Mouse (Mus musculus) embryo, embryonic 10.5 days (tissue): ENCODE results near the gene Csnk1g2.

ENCODE experiments used
- DNase-seq: peaks from one replicate; pipeline ENCODE4 v3.0.0-alpha.2; 2015; ENCODE audit warnings: low spot score

The Csnk1g2 gene

DNA sequence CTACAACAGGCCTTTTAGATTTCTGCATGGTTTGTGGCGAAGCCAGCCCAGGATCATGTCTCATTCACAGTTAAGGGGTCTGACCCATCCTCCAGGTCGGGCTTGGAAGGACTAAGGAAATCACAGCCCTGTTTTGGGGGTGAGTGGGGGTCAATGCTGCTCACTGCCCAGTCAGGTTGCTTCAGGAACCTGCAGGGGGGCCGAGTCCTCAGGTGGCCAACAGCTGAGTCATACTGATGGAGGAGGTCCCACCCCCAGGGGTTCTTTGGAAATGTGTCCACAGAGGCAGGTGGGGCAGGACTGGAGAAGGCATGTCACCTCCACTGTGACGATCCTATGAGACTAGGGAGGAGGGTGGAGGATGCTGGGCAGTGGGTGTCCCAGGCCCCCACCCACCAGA lies 42.8 kb downstream of the Csnk1g2 start:
- no peak for DNase-seq

DNA sequence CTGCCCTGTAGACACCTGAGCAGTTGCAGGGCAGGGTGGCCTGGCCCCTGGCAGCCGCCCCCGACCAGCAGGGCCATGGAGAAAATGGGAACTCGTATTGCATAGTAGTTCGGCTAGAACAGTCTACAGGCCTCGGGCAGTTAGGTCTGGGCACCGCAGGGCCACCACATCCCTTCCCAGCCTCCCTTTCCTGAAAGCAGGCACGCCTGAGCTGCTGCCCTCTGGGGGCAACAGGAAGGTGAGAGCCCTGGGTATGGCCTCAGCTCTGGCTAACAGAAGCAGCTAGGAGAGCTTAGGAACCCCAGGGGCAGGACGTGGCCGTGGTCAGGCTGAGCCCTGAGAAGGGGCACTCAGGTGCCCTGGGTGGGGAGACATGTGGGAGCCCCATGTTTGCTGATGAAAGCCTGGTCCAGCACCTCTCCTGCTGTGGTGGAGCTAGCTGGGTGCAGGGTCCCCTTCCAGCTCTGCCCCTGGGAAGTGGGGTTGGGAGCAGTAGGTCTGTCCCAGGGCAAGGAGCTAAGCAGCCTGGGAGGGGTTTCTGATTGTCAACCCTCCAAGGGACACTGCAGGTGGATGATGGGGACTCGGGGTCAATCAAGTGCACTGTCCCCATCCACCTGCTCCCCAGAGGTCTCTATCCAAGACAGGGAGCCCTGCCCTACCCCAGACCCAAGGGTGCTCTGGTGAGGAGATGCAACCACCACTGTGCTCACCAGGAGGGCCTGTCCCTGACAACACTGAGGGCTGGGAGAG lies 43.5 kb downstream of the Csnk1g2 start:
- DNase-seq: no peak

DNA sequence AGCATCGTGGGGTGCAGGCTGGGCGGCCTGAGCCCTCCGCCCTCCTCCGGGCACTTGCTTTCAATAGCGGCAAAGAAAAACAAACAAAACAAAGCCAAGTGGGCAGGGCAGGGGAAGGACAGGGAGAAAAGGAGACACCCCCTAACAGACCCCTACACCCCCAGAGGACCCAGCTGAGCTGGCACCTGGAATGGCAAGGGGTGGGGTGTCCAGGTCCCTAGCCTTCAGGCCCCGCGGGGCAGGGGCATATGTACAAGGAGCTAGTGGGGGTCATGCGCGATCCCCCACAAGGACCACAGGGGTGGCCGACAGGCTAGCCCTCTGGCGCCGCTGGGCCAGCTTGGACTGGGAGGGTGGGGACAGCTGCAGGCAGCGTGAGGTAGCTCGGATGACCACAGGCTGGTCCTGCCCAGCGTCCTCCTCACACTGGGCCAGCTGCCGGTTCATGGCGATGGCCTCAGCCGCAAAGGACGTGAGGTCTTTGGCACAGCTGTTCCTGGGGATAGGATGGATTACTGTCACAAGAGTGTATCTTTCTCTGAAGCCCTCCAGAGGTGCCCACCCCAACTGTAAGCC lies 44.3 kb downstream of the Csnk1g2 start:
- no peak for DNase-seq

DNA sequence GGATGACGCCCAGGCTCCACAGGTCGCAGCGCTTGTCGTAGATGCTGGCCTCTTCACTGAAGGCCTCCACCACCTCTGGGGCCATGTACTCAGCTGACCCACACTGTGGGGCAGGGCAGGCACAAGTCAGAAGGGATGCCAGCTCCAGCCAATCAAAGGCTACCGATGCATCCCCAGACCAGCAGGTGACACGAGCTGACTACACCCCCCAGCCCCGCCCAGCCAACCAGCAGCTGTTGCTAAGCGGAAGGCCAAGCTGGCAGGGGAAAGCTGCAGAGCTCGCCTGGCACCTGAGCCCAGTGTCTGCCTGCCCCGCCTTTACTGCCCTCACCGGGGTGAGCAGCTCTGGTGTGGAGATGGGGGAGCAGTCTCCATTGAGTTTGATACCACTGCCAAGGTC lies 46.0 kb downstream of the Csnk1g2 start:
- no peak for DNase-seq

DNA sequence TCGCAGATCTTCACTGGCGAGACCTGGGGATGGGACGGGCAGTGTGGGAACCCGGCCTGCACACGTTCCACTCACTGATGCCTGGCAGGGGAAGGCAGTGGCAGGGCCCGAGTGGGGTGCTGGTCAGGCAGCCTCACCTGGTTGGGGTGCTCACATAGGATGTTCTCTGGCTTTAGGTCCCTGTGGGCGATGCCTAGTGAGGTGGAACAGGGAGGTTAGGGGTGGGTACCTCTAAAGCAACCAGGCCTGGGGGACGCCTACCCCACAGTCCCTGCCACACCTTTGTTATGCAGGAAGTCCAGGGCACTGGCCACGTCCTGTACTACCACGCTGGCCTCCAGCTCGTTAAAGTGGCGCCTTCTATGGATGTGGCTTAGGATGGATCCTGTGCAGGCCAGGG lies 46.4 kb downstream of the Csnk1g2 start:
- DNase-seq: no peak

DNA sequence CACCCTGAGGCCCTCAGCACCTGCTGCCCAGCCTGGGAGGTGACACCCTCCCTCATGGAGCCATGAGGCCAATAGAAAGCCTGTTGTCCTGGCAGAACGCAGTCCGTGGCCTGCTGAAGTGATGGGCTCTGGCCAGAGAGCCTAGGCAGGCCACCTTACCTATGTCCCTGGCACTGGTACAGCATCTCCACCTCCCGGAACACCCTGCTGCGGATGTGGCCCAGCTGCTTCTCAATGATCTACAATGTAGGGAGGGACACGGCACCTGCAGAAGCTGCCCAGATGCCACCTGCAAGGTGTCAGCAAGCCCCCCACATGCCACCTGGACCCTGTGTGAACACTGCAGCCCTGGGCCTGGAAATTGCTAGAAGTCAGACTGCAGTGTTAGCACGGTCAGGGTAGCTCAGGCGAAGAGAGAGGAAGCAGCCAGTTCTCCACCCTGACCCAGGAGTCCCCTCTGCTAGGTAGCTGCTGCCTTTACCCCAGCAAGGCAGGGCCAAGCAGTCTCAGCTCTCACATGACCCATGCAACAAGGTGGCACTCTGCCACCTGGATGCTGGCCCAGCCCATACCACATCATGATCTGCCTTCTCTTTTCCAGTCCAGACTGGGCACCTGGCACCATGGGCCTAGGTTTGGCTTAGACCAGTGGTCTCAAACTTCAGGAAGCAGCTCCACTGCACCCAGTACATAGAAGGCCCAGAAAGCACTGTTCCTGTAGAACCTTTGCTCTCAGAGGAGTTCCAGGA lies 47.3 kb downstream of the Csnk1g2 start:
- DNase-seq: no peak

DNA sequence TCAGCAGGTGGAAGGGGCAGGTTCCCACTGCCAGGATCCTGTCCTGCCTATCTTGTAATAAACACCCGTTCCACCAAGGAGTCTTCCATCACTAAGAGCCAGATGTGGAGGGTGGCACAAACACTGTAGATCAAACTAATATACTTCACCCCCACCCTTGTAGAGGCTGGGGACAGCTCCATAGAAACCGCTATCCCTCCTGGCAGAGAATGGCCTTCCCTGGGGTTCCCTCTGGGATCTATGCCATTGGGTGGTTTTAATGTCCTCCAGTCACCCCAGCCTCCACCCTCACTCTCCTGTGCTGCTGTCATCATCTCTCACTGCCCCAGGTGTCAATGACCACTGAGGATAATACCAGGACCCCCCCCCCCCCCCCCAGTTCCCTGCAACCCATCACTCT lies 47.9 kb downstream of the Csnk1g2 start:
- DNase-seq: no peak

DNA sequence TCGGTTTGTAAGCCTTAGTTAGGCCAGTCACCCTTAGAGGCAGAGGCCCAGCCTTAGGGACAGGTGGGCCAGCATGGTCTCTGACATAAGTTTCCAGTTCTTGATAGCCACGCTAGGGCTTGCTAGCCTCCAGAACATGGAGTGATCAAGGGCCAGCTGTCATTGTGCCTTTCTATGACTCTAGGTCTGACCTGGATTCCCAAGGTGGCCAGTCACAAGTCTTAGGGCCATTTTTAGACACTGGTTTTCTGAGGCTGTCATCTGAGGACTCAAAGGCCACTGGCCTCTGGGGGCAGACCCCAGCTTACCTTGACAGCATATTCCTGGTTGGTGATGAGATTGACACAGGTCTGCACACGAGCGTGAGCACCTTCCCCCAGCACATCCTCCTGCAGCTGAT lies 48.6 kb downstream of the Csnk1g2 start:
- no peak for DNase-seq

DNA sequence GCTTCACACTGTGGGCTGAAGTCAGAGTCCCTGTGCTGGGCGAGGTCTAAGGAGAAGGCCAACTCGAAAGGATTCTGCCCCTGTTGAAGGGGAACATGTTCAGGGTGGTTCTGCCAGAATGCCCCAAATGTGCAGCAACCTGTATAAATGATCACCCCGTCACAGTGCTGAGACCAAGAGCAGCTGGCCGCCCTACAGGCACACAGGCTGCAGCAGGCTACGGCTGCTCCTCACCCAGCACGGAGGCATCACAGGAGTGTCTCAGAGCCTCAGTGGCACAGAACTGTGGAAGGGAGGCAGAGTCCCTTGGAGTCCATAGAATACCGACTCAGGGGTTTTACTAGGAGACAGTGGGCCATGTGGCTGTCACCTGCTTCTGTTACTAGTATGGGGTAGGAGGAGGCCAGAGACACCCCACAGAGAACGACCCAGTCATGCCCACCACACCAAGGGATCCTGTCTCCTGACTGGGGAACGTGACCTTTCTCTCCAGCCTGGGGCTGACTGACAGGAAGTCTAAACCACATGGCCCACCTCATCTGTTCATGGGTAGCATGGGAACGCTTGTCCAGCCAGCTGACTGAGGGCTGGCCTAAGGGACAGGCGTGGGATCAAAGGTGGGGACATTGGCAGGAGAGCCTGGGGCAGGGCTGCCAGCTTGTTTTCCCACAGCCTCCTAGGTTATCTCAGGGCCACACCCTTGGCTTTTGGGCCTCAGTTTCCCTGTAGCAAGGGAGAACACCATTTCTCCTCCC lies 49.5 kb downstream of the Csnk1g2 start:
- DNase-seq: no peak

DNA sequence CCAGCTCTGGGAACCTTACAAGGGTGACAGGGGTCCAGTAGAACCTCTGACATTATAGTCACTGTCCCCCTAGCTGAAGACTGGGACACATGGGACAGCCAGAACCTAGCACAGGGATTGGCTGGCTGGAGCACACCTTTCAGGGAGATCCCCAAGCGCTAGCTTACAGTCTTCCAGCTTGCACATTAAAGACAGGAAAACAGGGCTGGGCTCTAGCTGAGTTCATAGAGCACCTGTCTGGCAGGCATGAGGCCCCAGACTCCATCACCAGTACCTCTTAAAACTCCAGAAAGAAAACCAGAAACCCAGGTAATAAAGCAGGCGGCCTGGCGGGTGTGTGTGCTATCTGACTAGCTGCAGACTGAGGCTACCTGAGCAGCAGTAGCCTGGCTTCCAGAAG lies 51.1 kb downstream of the Csnk1g2 start:
- no peak for DNase-seq

DNA sequence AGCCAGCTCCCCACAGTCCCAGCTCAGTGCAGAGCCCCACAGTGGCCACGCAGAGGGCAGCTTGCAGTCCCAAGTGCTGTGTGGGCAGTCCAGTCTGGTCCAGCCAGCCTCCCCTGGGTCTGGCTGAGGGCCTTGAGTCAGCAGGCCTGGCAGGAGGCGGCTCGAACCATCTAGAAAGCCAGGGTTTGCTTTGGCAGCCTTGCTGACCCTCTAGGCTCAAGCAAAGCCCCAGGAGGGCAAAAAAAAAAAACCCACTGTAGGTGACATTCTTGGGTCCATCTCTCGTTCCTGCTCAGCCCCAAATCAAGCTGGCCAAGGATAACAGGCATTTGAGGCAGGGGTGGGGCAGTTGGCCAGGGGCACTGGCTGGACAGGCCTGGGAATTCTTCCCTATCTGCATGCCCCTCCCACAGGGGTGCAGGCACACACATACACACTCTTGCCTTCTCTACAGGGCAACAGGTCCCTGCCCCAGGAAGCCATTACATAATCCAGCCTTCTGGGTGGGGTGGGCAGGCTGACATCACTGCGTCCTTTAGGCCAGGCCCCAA lies 51.6 kb downstream of the Csnk1g2 start:
- DNase-seq: no peak

DNA sequence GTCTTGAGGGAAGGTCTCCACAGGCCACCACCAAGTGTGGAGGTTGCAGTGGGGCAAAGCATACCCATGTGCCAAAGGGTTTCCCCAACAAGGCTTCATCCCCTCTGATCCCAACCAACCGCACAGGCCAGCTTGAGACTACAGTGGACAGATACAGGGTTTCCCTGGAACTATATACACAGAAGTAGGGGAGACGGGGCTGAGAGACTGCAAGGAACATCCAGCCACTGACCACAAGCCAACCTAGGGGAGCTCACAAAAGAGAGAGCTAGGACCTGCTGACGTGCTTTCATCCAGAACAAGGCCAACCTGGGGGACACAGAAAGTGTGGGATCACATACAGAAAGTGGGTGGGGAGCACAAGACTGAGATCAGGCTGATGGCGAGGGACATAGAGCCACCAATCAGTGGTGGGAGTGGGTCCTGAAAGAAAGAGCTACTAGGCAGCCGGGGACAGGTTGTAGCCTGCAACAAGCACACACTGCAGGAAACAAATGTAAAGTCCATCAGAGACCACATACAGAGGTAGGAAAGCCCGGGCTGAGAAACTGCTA lies 52.3 kb downstream of the Csnk1g2 start:
- no peak for DNase-seq

DNA sequence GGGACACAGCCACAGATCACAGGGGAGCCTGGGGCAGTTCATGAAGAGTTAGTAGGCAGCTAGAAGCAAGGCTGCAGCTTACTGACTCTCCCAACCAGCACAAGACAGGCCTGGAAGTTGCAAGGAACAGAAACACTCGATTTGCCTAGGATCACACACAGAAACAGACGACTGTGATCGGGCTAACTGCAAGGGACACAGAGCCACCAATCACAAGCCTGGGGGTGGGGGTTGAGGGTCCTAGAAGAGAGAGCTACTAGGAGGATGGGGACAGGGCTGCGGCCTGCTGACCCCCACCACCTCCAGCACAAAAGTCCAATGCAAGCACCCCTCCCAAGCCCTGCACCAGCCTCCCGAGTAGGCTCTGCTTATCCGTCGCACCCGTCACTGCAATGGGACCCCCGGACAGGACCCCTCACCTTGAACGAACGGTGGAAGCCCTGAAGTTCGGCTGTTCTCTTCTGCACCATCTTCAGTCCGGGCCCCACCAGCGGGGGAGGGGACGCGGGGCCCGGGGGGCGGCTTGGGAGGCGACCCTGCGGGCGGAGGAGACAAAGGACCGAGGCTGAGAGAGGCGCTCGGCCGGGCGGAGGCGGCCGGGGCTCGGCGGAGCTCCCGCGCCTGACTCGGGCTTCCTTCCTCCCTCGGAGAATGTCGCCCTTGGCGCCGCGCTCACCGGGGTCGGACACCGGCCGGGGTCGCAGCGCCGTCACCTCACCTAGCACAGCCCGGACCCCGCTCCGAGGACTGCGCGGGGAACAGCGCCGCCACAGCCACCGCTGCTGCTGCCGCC lies 53.0 kb downstream of the Csnk1g2 start:
- peak; percentile 58 for DNase-seq

DNA sequence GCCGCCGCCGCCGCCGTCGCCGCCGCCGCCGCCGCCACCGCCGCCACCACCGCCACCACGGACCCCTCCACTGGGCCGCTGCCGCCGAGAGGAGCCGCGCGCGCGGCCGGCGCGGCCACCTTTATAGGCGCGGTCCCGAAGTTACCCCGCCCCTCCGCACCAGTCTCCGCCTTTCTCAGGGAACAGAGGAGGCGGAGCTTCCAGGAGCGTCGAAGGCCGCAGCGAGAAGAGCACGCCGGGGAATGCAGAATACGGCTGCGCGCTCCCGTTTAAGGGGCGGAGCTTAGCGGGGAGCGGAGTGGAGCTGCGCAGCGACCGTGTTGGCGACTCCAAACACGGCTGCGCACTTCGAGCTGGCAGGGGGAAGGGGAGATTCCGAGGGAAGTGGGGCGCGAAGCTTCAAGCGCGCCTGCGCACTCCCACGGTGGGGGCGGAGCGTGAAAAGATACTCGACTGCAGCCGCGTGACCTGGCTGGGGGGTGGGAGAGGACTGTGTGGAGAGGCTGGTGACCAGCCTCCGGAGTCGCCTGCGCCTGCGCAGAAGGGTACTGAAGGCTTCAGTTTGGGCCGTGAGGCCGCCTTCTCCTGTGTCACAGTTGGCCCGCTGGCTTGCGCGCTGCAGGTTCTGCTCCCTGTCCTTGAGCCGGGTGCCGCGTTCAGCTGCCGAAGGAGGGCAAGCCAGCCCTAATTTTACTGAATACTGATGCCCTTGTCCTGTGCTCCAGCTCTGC lies 53.7 kb downstream of the Csnk1g2 start:
- peak; percentile 100 for DNase-seq

DNA sequence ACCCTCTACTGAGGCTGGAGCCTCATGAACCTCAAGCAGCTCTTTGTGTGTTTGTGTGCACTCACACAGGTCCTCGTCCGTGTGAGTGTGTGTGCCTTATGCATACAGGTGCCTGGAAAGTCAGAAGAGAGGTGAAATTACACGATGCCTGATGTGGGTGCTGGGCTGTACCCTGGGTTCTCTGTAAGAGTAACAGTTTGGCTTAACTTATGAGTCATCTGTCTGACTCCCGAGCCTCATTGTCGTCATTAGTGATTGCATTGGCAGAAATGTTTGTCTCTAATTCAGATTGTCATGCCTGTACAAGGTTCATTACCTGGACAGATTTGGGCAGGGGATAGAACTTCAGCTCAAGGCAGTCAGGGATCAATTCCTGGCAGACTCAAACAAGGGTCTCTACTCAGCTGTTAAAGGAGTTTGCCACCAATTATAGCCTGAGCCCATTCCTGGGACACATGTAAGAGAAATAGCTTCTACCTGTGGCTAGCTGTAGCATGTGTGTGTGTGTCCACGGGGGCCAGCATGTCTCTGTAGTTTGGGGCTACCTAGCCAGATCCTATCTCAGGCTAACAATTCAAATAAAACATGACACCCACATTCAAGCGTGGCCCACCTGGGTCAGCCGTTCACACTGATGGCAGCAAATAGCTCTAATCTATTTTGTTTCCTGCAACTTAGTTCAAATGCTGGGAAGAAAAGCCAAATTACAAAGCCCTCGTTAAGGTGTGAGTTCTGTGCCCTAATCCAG lies 54.7 kb downstream of the Csnk1g2 start:
- no peak for DNase-seq

DNA sequence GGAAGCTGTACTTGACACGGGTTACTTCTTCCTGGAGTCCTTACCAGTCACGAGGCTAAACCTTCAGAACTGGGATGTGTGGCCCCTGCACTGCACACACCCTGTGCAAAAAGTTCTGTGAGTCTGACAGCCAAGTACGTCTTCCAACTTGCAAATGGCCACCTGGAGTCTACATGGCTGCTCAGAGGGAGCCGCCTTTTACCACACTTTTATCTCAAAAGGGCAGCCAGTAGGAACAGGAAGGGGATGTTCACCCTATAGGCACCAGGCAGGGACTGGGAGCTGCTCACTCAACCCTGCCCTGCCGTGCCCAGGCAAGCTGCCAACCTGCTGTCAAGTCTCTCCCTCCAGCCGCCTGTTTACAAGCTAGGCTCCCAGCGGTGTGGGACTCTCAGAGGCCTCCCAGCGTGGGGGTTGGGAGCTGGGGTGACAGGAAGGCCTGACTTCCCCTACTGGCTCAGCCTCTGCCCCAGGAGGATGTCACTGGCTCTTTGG lies 55.4 kb downstream of the Csnk1g2 start, which contains the start of gene Mknk2:
TSS of gene Mknk2 (minus strand) at position 171 of the 495 bp plus-strand sequence.
- no peak for DNase-seq

DNA sequence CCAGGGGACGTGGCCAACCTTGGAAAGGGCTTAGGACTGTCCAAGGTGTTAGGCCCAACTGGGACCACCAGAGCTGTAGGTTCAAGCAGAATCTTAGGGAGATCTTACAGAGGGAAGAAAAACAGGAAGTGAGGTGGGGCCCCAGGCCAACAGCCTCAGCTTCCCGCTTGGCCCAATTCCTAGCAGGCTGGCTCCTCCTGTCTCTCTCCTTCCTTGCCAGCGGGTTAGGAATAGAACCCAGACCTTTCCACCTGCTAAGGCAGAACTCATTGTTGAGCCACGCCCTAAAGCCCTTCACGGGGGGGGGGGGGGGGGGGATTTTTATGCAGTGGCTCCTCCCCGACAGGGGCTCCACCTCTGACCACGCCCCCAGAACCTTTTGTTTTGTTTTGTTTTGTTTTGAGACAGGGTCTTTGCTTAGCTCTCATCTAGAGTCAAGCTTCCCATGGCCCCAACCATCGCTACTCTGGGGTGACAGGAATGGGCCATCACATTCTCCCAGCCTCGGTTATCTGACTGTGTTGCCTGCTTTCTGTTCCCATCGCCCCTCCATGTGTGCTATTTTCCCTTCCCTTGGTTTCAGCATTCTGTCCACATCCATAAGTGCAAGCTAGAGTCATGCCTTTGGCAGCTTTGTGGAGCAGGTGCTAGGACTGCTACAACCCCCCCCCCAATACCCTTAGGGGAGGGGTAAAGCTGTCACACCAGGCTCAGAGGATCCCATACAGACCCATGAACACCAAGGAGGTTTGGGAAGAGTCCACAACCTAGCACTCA lies 56.2 kb downstream of the Csnk1g2 start:
- no peak for DNase-seq

DNA sequence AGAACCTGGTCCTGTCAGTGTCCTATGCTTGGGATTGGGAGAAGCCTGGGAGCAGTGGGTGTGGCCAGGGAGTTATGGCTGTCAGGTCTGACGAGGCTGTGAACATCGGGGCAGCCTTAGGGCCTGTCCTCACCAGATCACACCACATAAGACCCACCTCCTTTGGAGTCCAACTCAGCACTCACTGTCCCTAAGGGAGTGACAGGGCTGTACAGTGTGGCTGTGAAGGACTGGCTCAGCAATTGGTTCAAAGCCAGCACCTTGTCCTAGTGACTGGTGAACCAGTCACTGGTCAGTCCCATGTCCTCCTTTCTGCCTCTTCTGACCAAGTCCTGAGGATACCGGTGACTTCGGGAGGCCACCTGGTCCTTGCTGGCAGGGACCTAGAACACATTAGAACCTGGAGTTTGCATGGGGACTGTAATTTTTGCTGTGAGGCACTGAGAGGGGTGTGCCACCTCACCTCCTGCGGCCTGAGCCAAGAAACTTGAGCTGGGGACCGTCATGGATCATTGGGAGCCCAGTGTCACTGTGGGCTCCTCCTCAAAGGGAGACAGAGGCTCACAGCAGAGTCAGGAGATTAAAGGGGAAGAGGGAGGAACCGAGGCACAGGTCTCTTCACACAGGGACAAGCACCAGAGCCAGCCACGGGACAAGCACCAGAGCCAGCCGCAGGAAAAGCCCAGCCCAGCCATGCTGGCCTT lies 57.1 kb downstream of the Csnk1g2 start:
- no peak for DNase-seq
